Mouse (Mus musculus) cerebellum, adult 11 months (tissue): ENCODE measurements around the gene Spx.

Experiments
- DNase-seq: peaks from one replicate; pipeline ENCODE4 v3.0.0; 2022

Spx gene

DNA sequence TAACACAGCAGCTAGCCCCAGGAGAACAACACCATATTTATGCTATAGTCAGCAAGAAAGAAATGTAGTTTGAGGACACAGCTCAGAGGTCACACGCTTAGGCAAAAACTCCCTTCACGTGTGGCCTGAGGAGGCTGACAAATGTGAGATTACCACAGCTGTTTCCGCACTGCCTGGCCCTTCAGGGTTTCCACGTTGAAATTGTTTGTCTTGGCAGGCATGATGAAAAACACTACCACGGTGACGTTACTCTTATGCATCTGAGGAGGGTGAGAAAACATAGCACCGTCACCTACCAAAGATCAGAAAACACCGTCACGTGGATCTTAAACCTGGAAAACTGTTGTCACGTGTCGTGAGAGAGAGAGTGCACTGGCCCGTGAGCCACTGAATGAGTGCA lies 38.1 kb downstream of the Spx start:
- DNase-seq = no peak

DNA sequence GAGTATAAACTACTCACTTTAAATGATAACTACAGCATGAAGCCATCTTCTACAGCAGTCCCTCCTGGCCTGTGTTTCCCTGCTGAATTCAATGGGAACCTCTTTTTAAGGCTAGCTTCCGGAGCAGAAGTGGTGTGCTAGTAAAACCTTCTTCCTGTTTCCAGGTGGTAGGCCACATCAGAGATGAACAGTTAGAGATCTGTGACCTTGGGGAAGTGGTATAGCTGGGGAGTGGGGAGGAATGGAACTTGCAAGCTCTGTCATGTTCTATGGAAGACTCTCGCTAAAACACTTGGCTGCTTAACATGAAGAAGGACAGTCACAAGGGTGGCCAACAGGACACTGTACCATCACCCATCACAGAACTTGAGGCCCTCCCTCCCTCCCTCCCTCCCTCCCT lies 40.1 kb downstream of the Spx start:
- DNase-seq = no peak

DNA sequence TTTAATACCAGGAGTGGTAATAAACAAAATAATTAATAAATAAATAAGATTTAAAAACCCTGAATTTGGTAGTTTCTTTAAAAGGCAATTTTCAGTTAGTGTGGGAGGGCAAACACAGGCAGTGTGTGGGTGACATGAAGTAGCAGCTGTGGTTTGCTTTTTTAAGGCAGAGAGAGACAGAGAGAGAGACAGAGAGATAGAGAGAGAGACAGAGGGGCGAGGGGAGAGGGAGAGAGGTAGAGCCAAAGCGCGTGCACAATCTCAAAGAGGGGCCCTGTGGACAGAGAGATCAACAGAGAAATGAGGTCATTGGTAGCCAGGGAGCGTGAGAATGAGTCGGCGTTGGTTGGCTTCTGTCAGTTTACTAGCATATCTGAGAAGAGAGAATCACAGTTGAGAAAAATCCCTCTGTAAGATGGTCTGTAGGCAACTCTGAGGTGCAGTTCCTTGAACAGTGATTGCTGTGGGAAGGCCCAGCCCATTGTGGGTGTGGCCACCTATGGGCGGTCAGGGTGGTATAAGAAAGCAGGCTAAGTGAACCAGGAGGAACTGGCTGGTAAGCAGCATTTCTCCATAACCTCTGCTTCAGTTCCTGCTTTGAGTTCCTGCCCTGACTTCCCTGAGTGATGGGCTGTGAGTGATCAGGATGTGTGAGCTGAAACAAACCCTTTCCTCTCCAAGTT lies 42.2 kb downstream of the Spx start:
- DNase-seq = no peak

DNA sequence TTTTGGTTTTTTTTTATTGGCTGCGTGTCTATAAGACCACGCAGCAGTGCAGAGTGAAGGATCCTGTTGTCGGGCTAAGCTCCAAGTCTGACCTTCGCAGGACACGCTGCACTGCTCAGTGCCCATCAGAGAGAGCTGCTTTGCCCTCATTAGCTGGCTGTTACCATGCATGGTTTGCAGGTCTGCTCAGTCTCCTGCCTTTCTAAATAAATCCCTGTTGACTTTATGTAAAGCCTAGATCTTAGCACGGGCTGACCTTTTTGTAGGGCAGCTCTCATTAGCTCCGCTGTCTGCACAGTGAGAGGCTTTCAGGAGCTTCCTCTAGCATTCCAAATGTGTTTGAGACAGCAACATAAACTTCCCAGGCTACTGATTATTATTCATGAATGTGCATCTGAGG lies 44.8 kb downstream of the Spx start:
- DNase-seq = no peak

DNA sequence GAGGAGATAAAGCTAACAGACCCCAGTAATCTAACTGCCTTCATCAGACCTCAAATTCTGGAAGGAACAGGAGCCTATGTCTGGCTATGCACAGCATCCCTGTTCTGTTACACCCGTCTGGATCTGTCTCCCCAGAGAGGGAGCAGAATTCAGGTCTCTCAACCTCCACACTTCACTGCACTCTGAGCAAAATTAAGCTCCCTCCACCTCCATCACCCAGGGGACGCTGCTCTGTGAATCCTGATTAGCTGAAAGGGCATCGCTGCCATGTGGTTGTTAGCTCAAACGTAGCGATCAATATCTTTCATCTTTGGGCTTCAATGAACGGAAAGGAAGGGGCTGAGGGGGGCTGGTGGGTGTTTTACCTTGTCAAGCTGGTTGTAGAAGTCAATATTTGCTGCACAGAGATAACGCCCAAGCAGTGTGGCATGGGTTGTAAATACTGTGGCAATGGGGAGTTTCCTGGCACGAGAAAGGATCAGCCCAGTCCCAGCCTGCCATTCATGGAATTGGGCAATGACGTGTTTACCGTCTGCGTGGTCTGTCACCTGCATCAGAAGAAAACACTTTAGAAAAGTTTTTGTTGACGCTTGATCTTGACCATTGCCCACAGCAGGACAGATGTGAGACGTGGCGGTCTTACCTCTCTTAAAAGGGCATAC lies 45.9 kb downstream of the Spx start:
- no peak for DNase-seq

DNA sequence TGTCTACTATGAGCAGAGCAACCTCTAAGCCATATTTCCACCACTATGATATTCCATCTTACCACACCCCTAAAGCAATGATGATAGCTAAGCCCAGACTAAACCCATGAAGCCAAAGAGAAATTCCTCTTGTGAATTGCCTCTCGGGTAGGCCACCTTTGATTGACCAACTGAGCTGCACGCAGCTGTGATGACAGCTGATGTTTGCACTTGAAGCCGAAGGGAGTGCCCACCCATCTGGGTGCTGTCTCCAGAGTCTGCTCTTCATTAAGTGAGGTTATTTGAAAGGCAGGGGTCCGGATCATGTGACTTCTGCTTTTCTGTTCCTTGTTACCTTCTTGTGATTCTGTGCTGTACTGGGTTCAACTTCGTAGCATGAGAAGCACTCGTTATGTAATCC lies 49.0 kb downstream of the Spx start:
- DNase-seq = no peak
